ENCODE assay signal across 8 mouse cellular contexts in genomic region chr9:108507619-108508434, GRCm38 (mm10). TPM values are rescaled to one million over a fixed set of nuclear protein-coding genes. Genes with fewer than 3 reads are reported as not detected.
A peak's percentile ranks its signal among the peaks of the same experiment; 100 is the strongest.
DNase-seq lines count a peak whose midpoint lies in the region; ATAC-seq and TF ChIP-seq lines count a peak whose summit lies in the region.

Gene Qars, plus strand, starts transcription at chr9:108507706.

- H3K9me3 ChIP-seq in hindbrain, embryonic 13.5 days, result no peaks in the 10 kb centered on the region

- peak within 1 kb of the TSS; percentile 79 for H3K27ac ChIP-seq in hindbrain, embryonic 13.5 days

- peak within 1 kb of the TSS; percentile 90 for H3K4me2 ChIP-seq in hindbrain, embryonic 13.5 days

- in situ Hi-C loops in Patski (cut with MboI; ENCODE audit: low pct_unique_long_range_greater_than_20kb), result no loop called here

- under 1% methylated on average over 37 of the region's 37 CpGs for WGBS in hindbrain, embryonic 13.5 days

- H3K4me1 ChIP-seq in hindbrain, embryonic 13.5 days (replicated peaks), result peaks cover 19% of the 10 kb centered on the region

- peak within 1 kb of the TSS; percentile 71 for H3K4me3 ChIP-seq in hindbrain, embryonic 13.5 days

- DNase-seq in Patski (ENCODE audit: low read depth, low spot score), result peak; percentile 89
- peak; percentile 94 to 95 for DNase-seq in cerebellum, postnatal 14 days
- DNase-seq in frontal cortex, postnatal 14 days (ENCODE audit: low spot score in 2 of 2), result peak; percentile 91 to 94
- peak; percentile 78 to 82 for DNase-seq in layer of hippocampus, postnatal 25 days (ENCODE audit: extremely low spot score in 1 of 2, low spot score in 1 of 2)
- peak; percentile 97 for DNase-seq in lung, postnatal 25 days (ENCODE audit: low spot score)
- DNase-seq in retina, embryonic 14.5 days (ENCODE audit: low spot score), result peak; percentile 97
- DNase-seq in thymus, postnatal 4 days, result peak; percentile 96

- TF ChIP-seq CTCF in Patski (IDR thresholded peaks at IDR 0.05), result no peak

- peak; percentile 93 for ATAC-seq in Patski
- ATAC-seq in hindbrain, embryonic 13.5 days (ENCODE audit: low FRiP score), result peak; percentile 95

- POLR2A ChIA-PET in Patski (lab: Charles Lee), result interaction anchor here (1.1 to 1.5 kb wide), 3 partner anchors 9 to 18 kb away, joined by 3 to 8 read pairs (median 4); partner anchors contain the start of genes Qrich1 and Usp19

- H3K9ac ChIP-seq in hindbrain, embryonic 13.5 days, result peak within 1 kb of the TSS; percentile 79

- peaks cover 41% of the 10 kb centered on the region for H3K36me3 ChIP-seq in hindbrain, embryonic 13.5 days

- H3K27me3 ChIP-seq in Patski, result no peaks in the 10 kb centered on the region
- H3K27me3 ChIP-seq in hindbrain, embryonic 13.5 days, result no peaks in the 10 kb centered on the region

- CTCF ChIA-PET in Patski (lab: Charles Lee), result no interaction called here

RNA-seq across cellular contexts. Expression of gene Qars, which starts in this region (rescaled TPM):
- 156 TPM for polyA plus RNA-seq in Patski (2021)
- 71.5 and 77.8 TPM in 2 replicates for polyA plus RNA-seq in hindbrain, embryonic 13.5 days (2015; fragmentation: Nextera tagmentation; extraction: Ambion mirVana)
- 10 to 100 TPM; 76.6 to 82.5 TPM for total RNA-seq in layer of hippocampus, postnatal 25 days (2021)

Comparison
In these comparisons a context has a peak if more than half of its experiments do, and no peak if none do; other contexts are left out.
1. Peak in every context shown above with its lines: DNase-seq, ATAC-seq, H3K4me3 ChIP-seq and H3K27ac ChIP-seq.